Mouse (Mus musculus) liver, embryonic 12.5 days (tissue): ENCODE results near the gene Pcx. TPM values are rescaled to one million over a fixed set of nuclear protein-coding genes. Genes with fewer than 3 reads are reported as not detected.

ENCODE experiments used
- ATAC-seq: fragments of 200-750 bp; cut with Nextera tagmentation; 2 replicates; pipeline ENCODE4 v1.8.0; 2017; ENCODE audit warnings: moderate number of reproducible peaks, mild to moderate bottlenecking, moderate library complexity
- H3K27ac ChIP-seq: fragments of 300-500 bp; sonication (generic); 2 replicates; pipeline ENCODE4 v1.5.1; 2016; ENCODE audit warnings: mild to moderate bottlenecking
- H3K27me3 ChIP-seq: fragments of 300-500 bp; sonication (generic); replicated peaks from 2 replicates; pipeline ENCODE4 v1.6.1; 2016; ENCODE audit warnings: mild to moderate bottlenecking, moderate library complexity
- H3K36me3 ChIP-seq: fragments of 300-500 bp; sonication (generic); 2 replicates; pipeline ENCODE4 v1.6.1; 2016; ENCODE audit warnings: mild to moderate bottlenecking, moderate library complexity
- H3K4me1 ChIP-seq: fragments of 300-500 bp; sonication (generic); 2 replicates; pipeline ENCODE4 v1.6.1; 2016
- H3K4me2 ChIP-seq: fragments of 300-500 bp; sonication (generic); 2 replicates; pipeline ENCODE4 v1.6.1; 2016; ENCODE audit warnings: mild to moderate bottlenecking, moderate library complexity
- H3K4me3 ChIP-seq: fragments of 300-500 bp; sonication (generic); 2 replicates; pipeline ENCODE4 v1.5.1; 2016; ENCODE audit warnings: mild to moderate bottlenecking, moderate library complexity
- H3K9ac ChIP-seq: fragments of 300-500 bp; sonication (generic); 2 replicates; pipeline ENCODE4 v1.6.1; 2016; ENCODE audit warnings: mild to moderate bottlenecking, moderate library complexity
- H3K9me3 ChIP-seq: fragments of 300-500 bp; sonication (generic); replicated peaks from 2 replicates; pipeline ENCODE4 v1.6.1; 2016; ENCODE audit warnings: mild to moderate bottlenecking, moderate library complexity
- WGBS: fragments of 180-500 bp; shearing (Covaris S2); methylation state at CpG from one replicate; pipeline ENCODE4 v1.1.7; 2016; ENCODE audit not compliant: insufficient replicate concordance; 5-methylcytosine and 5-hydroxymethylcytosine counted together
- polyA plus RNA-seq: library from polyadenylated mRNA; unstranded; fragments of >200 nt; fragmentation: Nextera tagmentation; extraction: Ambion mirVana; gene quantifications from 2 replicates; pipeline ENCODE4 v1.2.1, GENCODE M21; 2016

Pcx gene
- polyA plus RNA-seq, 1 experiment from 2014 or later, result 34.3 TPM

- peak; percentile 10; the same call in 1 of the 2 replicates for ATAC-seq
- H3K36me3 ChIP-seq, result no peaks in the 10 kb centered on the region
- no peaks in the 10 kb centered on the region for H3K9me3 ChIP-seq
- H3K4me3 ChIP-seq, result no peak within 1 kb of the TSS
- H3K9ac ChIP-seq, result no peak within 1 kb of the TSS
- H3K27ac ChIP-seq, result no peak within 1 kb of the TSS
- 0 out of 2 replicates have a peak within 1 kb of the TSS, but pooled peaks have one; percentile 1 for H3K4me2 ChIP-seq
- H3K4me1 ChIP-seq, result peaks cover 19% of the 10 kb centered on the region
- peaks cover 5% of the 10 kb centered on the region; the same call in 1 of the 2 replicates for H3K27me3 ChIP-seq
- 63% methylated on average over 16 of the region's 16 CpGs for WGBS
These were observed 12.0 kb upstream of the Pcx start, which contains the start of gene 2010003K11Rik for GRCm38 (mm10) chr19:4498062-4498933. Gene 2010003K11Rik, minus strand, starts transcription at chr19:4498583.

- Histone ChIP-seq H3K9ac (no peak overlapping the region), H3K36me3 (no peaks in the 10 kb centered on the region), H3K27ac (no peak overlapping the region), H3K4me2 (no peak overlapping the region), H3K4me3 (no peak overlapping the region), H3K27me3 (no peaks in the 10 kb centered on the region), H3K4me1 (peaks cover 19% of the 10 kb centered on the region), H3K9me3 (no peaks in the 10 kb centered on the region)
- no peak for ATAC-seq
- 60% methylated on average over 2 of the region's 2 CpGs for WGBS
These were observed 7.6 kb upstream of the Pcx start for GRCm38 (mm10) chr19:4502701-4503100.

DNA sequence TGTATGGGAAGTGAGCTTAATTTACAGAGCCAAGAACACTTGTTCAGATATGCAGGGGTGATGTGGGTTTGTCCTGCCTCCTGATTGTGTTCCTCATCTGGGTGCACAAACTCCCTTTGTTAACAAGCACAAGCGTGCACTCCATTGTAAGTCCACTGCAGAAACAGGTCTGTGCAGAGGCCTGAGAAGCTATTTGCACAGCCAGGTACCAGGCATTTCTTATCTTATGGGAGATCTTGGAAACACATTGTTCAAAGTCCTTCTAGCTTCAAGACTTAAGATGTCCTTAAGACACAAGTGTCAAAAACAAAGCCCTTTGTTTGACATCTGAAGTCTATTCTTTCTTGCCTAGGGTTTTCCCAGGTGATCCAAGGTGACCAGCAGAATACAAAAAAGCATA is 5.4 kb upstream of the Pcx start:
- H3K27me3 ChIP-seq, result no peaks in the 10 kb centered on the region
- H3K9ac ChIP-seq, result no peak overlapping the region
- no peaks in the 10 kb centered on the region for H3K9me3 ChIP-seq
- no peak overlapping the region for H3K27ac ChIP-seq
- no peak overlapping the region for H3K4me2 ChIP-seq
- ATAC-seq, result no peak
- WGBS, result 90% methylated on average over 1 of the region's 1 CpGs
- peaks cover 21% of the 10 kb centered on the region for H3K4me1 ChIP-seq
- H3K36me3 ChIP-seq, result no peaks in the 10 kb centered on the region
- no peak overlapping the region for H3K4me3 ChIP-seq

DNA sequence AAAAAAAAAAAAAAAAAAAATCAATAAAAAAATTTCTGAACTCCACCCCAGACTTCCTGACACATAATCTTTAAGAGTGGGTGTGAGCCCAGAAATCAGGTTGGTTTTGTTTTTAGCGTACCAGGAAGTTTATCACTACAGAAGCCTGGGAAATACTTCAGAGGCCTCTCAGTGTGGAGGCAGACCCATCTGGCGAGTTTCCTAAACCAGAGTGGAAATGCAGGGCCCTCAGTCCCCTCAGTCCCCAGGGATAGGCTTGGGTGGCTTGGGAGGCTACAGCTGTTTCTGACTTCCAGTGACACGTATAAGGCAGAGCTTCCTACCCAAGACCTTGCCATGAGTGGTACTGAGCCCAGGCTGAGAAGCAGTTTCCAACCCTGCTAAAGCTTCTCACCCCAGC is 2.5 kb upstream of the Pcx start:
- no peak overlapping the region for H3K27ac ChIP-seq

DNA sequence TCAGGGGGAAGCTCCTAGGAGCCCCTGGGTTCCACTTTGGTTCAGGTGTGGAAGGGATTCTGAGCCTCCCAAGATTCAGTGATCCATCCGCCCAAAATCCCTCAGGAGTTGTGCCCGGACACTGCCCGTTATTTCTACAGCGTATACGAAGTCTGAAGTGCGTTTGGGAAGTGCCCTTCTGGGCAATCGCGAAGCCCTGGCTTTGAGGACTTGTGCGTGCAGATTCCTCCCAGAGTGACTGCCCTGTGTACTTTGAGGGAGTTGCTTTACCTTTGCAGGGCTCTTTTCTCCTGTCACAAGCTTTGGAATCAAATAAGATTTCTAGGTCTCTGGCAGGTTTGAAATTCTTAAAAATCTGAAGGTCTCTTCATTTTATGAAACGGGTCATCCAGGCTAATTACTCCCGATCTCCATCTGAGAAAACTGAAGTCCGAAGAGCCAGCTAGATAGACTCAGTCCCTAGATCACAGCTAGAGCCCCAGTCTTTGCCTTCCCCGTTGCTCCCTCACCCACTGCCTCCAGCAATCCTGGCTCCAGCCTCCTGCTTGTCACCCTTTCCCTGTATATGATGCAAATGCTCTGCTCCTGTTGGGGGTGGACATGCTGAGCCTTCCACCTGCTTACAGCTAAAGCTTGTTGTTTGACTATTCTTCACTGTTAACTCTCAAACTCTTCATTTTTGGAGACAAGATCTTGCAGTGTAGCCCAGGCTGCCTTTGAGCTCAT is 1.0 kb downstream of the Pcx start:
- WGBS, result 10% methylated on average over 13 of the region's 13 CpGs
- no peak for ATAC-seq
- no peak overlapping the region for H3K27ac ChIP-seq

More for the DNA sequence above, 2.5 kb upstream of the Pcx start:
- no peak for ATAC-seq
- H3K27me3 ChIP-seq, result peaks cover 18% of the 10 kb centered on the region
- no peaks in the 10 kb centered on the region for H3K9me3 ChIP-seq
- no peak overlapping the region for H3K9ac ChIP-seq
- H3K4me3 ChIP-seq, result no peak overlapping the region
- no peaks in the 10 kb centered on the region for H3K36me3 ChIP-seq
- no peak overlapping the region for H3K4me2 ChIP-seq
- H3K4me1 ChIP-seq, result peaks cover 33% of the 10 kb centered on the region
- 58% methylated on average over 3 of the region's 3 CpGs for WGBS

GRCm38 (mm10) chr19:4513236-4513858 is 3.1 kb downstream of the Pcx start:
- Histone ChIP-seq H3K27me3 (peaks cover 25% of the 10 kb centered on the region), H3K4me2 (no peak overlapping the region), H3K4me1 (peaks cover 28% of the 10 kb centered on the region), H3K9ac (no peak overlapping the region), H3K36me3 (no peaks in the 10 kb centered on the region; the same call in 1 of the 2 replicates), H3K9me3 (no peaks in the 10 kb centered on the region), H3K27ac (no peak overlapping the region), H3K4me3 (no peak overlapping the region)
- WGBS, result 58% methylated on average over 4 of the region's 4 CpGs
- no peak for ATAC-seq

More for the DNA sequence above, 1.0 kb downstream of the Pcx start:
- Histone ChIP-seq H3K4me3 (peak overlapping the region; percentile 83), H3K9ac (peak overlapping the region; percentile 80), H3K36me3 (no peaks in the 10 kb centered on the region; the same call in 1 of the 2 replicates), H3K9me3 (no peaks in the 10 kb centered on the region), H3K4me2 (peak overlapping the region; percentile 93), H3K4me1 (peaks cover 28% of the 10 kb centered on the region), H3K27me3 (peaks cover 25% of the 10 kb centered on the region)

DNA sequence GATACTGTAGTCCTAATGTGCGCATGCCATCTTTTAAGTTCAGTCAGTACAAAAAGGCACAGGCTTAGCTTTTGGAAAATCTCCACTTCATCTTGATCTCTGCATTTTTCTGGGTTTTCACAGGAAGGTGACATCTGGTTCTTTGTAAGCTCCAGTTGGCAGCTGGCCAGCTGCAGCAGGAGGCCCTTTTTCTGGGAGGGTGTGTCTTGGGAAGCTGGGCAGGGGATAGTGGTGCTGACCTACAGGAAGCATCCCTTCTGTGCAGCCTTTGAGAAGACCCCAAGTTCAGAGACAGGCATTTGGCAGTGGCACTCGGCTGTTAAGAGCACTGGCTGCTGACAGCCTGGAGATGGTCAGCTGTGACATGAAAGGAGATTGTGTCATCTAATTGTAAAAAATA is 5.5 kb downstream of the Pcx start:
- no peak overlapping the region for H3K27ac ChIP-seq
- no peaks in the 10 kb centered on the region for H3K9me3 ChIP-seq
- H3K4me3 ChIP-seq, result no peak overlapping the region
- peaks cover 24% of the 10 kb centered on the region for H3K27me3 ChIP-seq
- 48% methylated on average over 2 of the region's 2 CpGs for WGBS
- no peaks in the 10 kb centered on the region; the same call in 1 of the 2 replicates for H3K36me3 ChIP-seq
- no peak overlapping the region for H3K4me2 ChIP-seq
- ATAC-seq, result no peak
- H3K4me1 ChIP-seq, result peaks cover 16% of the 10 kb centered on the region
- H3K9ac ChIP-seq, result no peak overlapping the region

DNA sequence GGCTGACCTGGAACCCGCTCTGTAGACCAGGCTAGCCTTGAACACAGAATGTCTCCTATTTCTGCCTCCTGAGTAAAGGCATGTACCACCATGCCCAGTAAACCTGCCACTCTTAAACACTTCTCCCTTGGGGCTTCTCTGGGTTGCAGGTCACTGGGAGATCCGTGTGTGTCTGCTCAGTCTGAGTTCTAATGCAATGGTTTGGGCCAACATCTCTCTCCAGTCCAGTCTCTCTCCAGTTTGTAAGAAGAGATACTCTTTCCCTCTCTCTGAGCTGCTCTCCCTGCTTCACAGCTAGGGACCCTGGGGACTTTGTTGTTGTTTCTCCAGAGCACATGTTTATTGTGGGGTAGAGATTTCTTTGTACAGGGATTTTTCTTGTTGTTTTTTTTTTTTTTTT is 6.0 kb downstream of the Pcx start:
- Histone ChIP-seq H3K4me2 (no peak overlapping the region), H3K9me3 (no peaks in the 10 kb centered on the region), H3K4me1 (peaks cover 11% of the 10 kb centered on the region), H3K27ac (no peak overlapping the region), H3K27me3 (peaks cover 19% of the 10 kb centered on the region), H3K4me3 (no peak overlapping the region), H3K36me3 (no peaks in the 10 kb centered on the region; the same call in 1 of the 2 replicates), H3K9ac (no peak overlapping the region)
- no peak for ATAC-seq
- 65% methylated on average over 2 of the region's 2 CpGs for WGBS

GRCm38 (mm10) chr19:4517483-4517882 is 7.2 kb downstream of the Pcx start:
- Histone ChIP-seq H3K4me1 (peaks cover 7% of the 10 kb centered on the region; the same call in 1 of the 2 replicates), H3K9me3 (no peaks in the 10 kb centered on the region), H3K4me2 (no peak overlapping the region), H3K27ac (no peak overlapping the region), H3K4me3 (no peak overlapping the region), H3K9ac (no peak overlapping the region), H3K27me3 (peaks cover 9% of the 10 kb centered on the region), H3K36me3 (no peaks in the 10 kb centered on the region; the same call in 1 of the 2 replicates)
- WGBS, result 54% methylated on average over 1 of the region's 1 CpGs
- ATAC-seq, result no peak

- 77% methylated on average over 3 of the region's 3 CpGs for WGBS
- Histone ChIP-seq H3K27me3 (no peaks in the 10 kb centered on the region), H3K4me2 (no peak overlapping the region), H3K4me1 (0 out of 2 replicates have a peak, but pooled peaks cover 3% of the 10 kb centered on the region), H3K9me3 (no peaks in the 10 kb centered on the region), H3K27ac (no peak overlapping the region), H3K36me3 (no peaks in the 10 kb centered on the region), H3K4me3 (no peak overlapping the region), H3K9ac (no peak overlapping the region)
- ATAC-seq, result no peak
These were observed 11.3 kb downstream of the Pcx start for GRCm38 (mm10) chr19:4521426-4522050.

DNA sequence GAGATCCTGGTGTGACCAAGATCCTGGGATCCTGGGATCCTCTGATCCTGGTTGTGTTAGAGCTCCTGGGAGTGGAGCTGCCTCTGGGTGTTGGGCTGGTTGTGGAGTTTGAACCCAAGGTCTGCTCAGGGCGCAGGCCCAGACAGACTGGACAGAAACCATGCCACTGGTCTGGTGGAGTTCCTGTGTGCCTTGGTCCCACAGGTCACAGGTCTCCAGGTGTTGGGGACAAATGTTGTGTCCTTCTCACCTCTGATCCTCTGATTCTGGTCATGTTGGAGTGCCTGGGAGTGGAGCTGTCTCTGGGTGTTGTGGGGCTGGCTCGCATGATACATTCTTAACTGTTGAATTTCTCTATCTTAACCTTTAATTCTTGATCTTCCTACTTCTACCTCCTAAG is 24.4 kb downstream of the Pcx start:
- no peaks in the 10 kb centered on the region for H3K4me1 ChIP-seq
- H3K4me3 ChIP-seq, result no peak overlapping the region
- H3K27me3 ChIP-seq, result 0 out of 2 replicates have a peak, but pooled peaks cover 5% of the 10 kb centered on the region
- WGBS, result 81% methylated on average over 2 of the region's 2 CpGs
- H3K9ac ChIP-seq, result no peak overlapping the region
- no peaks in the 10 kb centered on the region for H3K9me3 ChIP-seq
- no peak for ATAC-seq
- no peak overlapping the region for H3K27ac ChIP-seq
- H3K36me3 ChIP-seq, result no peaks in the 10 kb centered on the region
- no peak overlapping the region for H3K4me2 ChIP-seq
